Mouse (Mus musculus) small intestine, adult 2 months (tissue): ENCODE data around the gene Plxnc1.

Experiments used
- CTCF ChIP-seq: fragments of 200-500 bp; IDR thresholded peaks from 2 replicates; pipeline ENCODE4 v1.5.1; 2012; ENCODE audit warnings: low read depth, mild to moderate bottlenecking, control low read depth, inconsistent platforms, low read length, moderate library complexity, mixed read lengths; ENCODE audit not compliant: insufficient replicate concordance, insufficient read length; ENCODE audit errors: extremely low read depth
- POLR2A ChIP-seq: fragments of 200-500 bp; IDR thresholded peaks from 2 replicates; pipeline ENCODE4 v1.6.1; 2012; ENCODE audit warnings: low read depth, mild to moderate bottlenecking, control low read depth, inconsistent platforms, low read length, moderate library complexity

DNA sequence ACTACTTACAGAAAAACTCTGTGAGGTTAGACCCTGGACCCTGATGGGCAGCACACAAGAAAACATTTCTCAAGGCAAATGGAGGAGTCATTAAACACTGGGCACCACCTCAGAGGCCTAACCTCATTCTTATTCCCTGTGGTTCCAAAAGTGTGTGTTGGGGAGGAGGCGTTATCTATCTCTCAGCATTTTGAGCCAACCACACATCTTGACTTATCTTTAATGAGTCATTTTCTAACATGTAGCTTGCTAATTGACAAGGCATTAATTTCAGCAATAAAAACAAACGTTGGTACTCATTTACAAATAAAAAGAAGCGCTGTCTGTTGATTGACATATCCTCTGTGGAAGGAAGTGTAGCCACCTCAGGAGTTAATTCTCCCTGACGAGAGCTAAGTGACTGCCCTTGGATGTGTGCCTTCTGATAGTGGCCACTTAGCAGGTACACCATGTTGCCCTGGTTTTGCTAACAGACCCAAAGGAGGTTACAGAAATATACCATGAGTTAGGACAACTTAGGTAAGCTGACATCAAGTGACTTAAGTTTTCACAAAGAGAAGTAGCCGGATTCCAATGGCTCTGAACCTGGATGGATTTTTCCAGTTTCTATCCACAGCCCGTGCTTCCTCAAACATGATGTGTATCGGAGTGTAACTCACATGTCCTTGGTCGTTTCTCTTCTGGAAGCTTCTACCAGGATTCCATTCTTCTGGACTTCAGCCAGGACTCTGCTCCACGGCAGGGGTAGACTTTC, 29.9 kb upstream of the Plxnc1 start:
- TF ChIP-seq POLR2A (no peak), CTCF (no peak)
